Mouse (Mus musculus) E14TG2a.4 (cell line): ENCODE measurements around the gene Notch4.

Experiments
- CTCF ChIP-seq: conservative IDR thresholded peaks from 2 replicates; pipeline ENCODE4 v1.5.1; 2014; ENCODE audit warnings: low read length
- NANOG ChIP-seq: IDR thresholded peaks from 2 replicates; pipeline ENCODE4 v1.6.1; 2014; ENCODE audit warnings: borderline replicate concordance, low read length, mixed read lengths

- TF ChIP-seq CTCF (no peak), NANOG (no peak)
Observed at GRCm38 (mm10) chr17:34628644-34628967, 64.5 kb downstream of the Notch4 start.
